Mouse (Mus musculus) heart, postnatal 0 days (tissue): Measurements from ENCODE around the gene Rsph3a.

Source experiments
- CTCF ChIP-seq: IDR thresholded peaks from 2 replicates; pipeline ENCODE4 v1.5.1; 2016; ENCODE audit warnings: antibody characterized with exemption, control low read depth, low read depth
- EP300 ChIP-seq: IDR thresholded peaks from 2 replicates; pipeline ENCODE4 v1.6.1; 2016; ENCODE audit warnings: antibody characterized with exemption, low read depth

- TF ChIP-seq CTCF (no peak), EP300 (no peak)
These were observed 49.3 kb upstream of the Rsph3a start for GRCm38 (mm10) chr17:7896047-7896635.
